Mouse (Mus musculus) effector memory CD4-positive, alpha-beta T cell, adult 7 months (primary cell): ENCODE results near the gene Gm10273. TPM values are rescaled to one million over a fixed set of nuclear protein-coding genes. Genes with fewer than 3 reads are reported as not detected.

Experiments used
- polyA plus RNA-seq: library from polyadenylated mRNA; unstranded; fragments of 100-300 nt; shearing (Covaris generic); gene quantifications from one replicate; pipeline ENCODE4 v1.2.1, GENCODE M21; 2017

Gene Gm10273
- polyA plus RNA-seq: 104 TPM

GRCm38 (mm10) chr10:59395461-59395860, at the start of gene Gm10273:
Gm10273 (plus strand) TSS chr10:59395632.

GRCm38 (mm10) chr10:59402899-59403792, 7.7 kb downstream of the Gm10273 start, which contains the start of gene Pla2g12b:
Pla2g12b (plus strand) TSS chr10:59403660.

GRCm38 (mm10) chr10:59441735-59442134, 46.3 kb downstream of the Gm10273 start, which contains the start of gene Oit3:
Oit3 (minus strand) TSS chr10:59441778.

Other genes starting within 250 kb of the Gm10273 start
- 0.57 TPM for gene Sept10, start 173.8 kb upstream of the Gm10273 start, polyA plus RNA-seq
- gene Sowahc, start 173.7 kb upstream of the Gm10273 start, polyA plus RNA-seq: 1.1 TPM
- gene P4ha1, start 72.3 kb upstream of the Gm10273 start, polyA plus RNA-seq: 39.9 TPM
- not detected for gene Pla2g12b, start 8.0 kb downstream of the Gm10273 start, polyA plus RNA-seq
- gene Oit3, start 46.1 kb downstream of the Gm10273 start, polyA plus RNA-seq: not detected
- not detected for gene Gm10322, start 220.4 kb downstream of the Gm10273 start, polyA plus RNA-seq
- gene Mcu, start 221.1 kb downstream of the Gm10273 start, polyA plus RNA-seq: 19.2 TPM